Mouse (Mus musculus) embryonic facial prominence, embryonic 12.5 days (tissue): ENCODE measurements around the gene Ado. TPM values are rescaled to one million over a fixed set of nuclear protein-coding genes. Genes with fewer than 3 reads are reported as not detected.
A peak's percentile ranks its signal among the peaks of the same experiment; 100 is the strongest.

Experiments used
- ATAC-seq: fragments of 200-750 bp; cut with Nextera tagmentation; 2 replicates; pipeline ENCODE4 v1.8.0; 2017; ENCODE audit not compliant: insufficient number of reproducible peaks, insufficient read depth, low FRiP score, low TSS enrichment
- H3K27ac ChIP-seq: fragments of 300-500 bp; sonication (generic); 2 replicates; pipeline ENCODE4 v1.5.1; 2016; ENCODE audit warnings: mild to moderate bottlenecking
- H3K27me3 ChIP-seq: fragments of 300-500 bp; sonication (generic); 2 replicates; pipeline ENCODE4 v1.6.1; 2016; ENCODE audit warnings: mild to moderate bottlenecking, moderate library complexity
- H3K36me3 ChIP-seq: fragments of 300-500 bp; sonication (generic); 2 replicates; pipeline ENCODE4 v1.6.1; 2016; ENCODE audit warnings: mild to moderate bottlenecking
- H3K4me1 ChIP-seq: fragments of 300-500 bp; sonication (generic); 2 replicates; pipeline ENCODE4 v1.6.1; 2016
- H3K4me2 ChIP-seq: fragments of 300-500 bp; sonication (generic); replicated peaks from 2 replicates; pipeline ENCODE4 v1.6.1; 2016; ENCODE audit warnings: mild to moderate bottlenecking, moderate library complexity
- H3K4me3 ChIP-seq: fragments of 300-500 bp; sonication (generic); 2 replicates; pipeline ENCODE4 v1.5.1; 2016; ENCODE audit warnings: mild to moderate bottlenecking
- H3K9ac ChIP-seq: fragments of 300-500 bp; sonication (generic); 2 replicates; pipeline ENCODE4 v1.6.1; 2016; ENCODE audit warnings: mild to moderate bottlenecking, moderate library complexity
- H3K9me3 ChIP-seq: fragments of 300-500 bp; sonication (generic); 2 replicates; pipeline ENCODE4 v1.6.1; 2016; ENCODE audit warnings: mild to moderate bottlenecking, moderate library complexity
- WGBS: fragments of 180-500 bp; shearing (Covaris S2); methylation state at CpG from one replicate; pipeline ENCODE4 v1.1.7; 2016; 5-methylcytosine and 5-hydroxymethylcytosine counted together
- polyA plus RNA-seq: library from polyadenylated mRNA; unstranded; fragments of >200 nt; fragmentation: Nextera tagmentation; extraction: Ambion mirVana; gene quantifications from 2 replicates; pipeline ENCODE4 v1.2.1, GENCODE M21; 2016

The Ado gene
- polyA plus RNA-seq, 1 experiment from 2014 or later: 86.5 TPM

GRCm38 (mm10) chr10:67559765-67560394 is 11.1 kb upstream of the Ado start:
- Histone ChIP-seq H3K4me2 (no peak overlapping the region), H3K27me3 (no peaks in the 10 kb centered on the region), H3K27ac (no peak overlapping the region), H3K9me3 (no peaks in the 10 kb centered on the region), H3K4me1 (no peaks in the 10 kb centered on the region), H3K4me3 (no peak overlapping the region), H3K36me3 (no peaks in the 10 kb centered on the region), H3K9ac (no peak overlapping the region)
- 38% methylated on average over 13 of the region's 13 CpGs for WGBS
- ATAC-seq: no peak

GRCm38 (mm10) chr10:67558053-67558452 is 9.3 kb upstream of the Ado start:
- H3K4me2 ChIP-seq: no peak overlapping the region
- H3K9me3 ChIP-seq: no peaks in the 10 kb centered on the region
- no peaks in the 10 kb centered on the region for H3K27me3 ChIP-seq
- H3K9ac ChIP-seq: no peak overlapping the region
- no peak for ATAC-seq
- H3K27ac ChIP-seq: no peak overlapping the region
- 85% methylated on average over 4 of the region's 4 CpGs for WGBS
- H3K36me3 ChIP-seq: no peaks in the 10 kb centered on the region
- H3K4me1 ChIP-seq: no peaks in the 10 kb centered on the region
- H3K4me3 ChIP-seq: no peak overlapping the region

- peak overlapping the region; percentile 96 for H3K27ac ChIP-seq
- peak overlapping the region; percentile 88 for H3K4me2 ChIP-seq
- peak; percentile 68 for ATAC-seq
- 0 out of 2 replicates have a peak, but pooled peaks cover 3% of the 10 kb centered on the region for H3K36me3 ChIP-seq
- peak overlapping the region; percentile 77 for H3K4me3 ChIP-seq
- H3K4me1 ChIP-seq: peaks cover 20% of the 10 kb centered on the region
- H3K9me3 ChIP-seq: no peaks in the 10 kb centered on the region
- H3K27me3 ChIP-seq: no peaks in the 10 kb centered on the region
- WGBS: under 1% methylated on average over 72 of the region's 73 CpGs
- H3K9ac ChIP-seq: peak overlapping the region; percentile 95
Observed at GRCm38 (mm10) chr10:67548261-67548854, 397 bp downstream of the Ado start.

- peak overlapping the region; percentile 88 for H3K4me2 ChIP-seq
- WGBS: under 1% methylated on average over 20 of the region's 20 CpGs
- peaks cover 20% of the 10 kb centered on the region for H3K4me1 ChIP-seq
- ATAC-seq: no peak
- H3K9me3 ChIP-seq: no peaks in the 10 kb centered on the region
- H3K27me3 ChIP-seq: no peaks in the 10 kb centered on the region
- peak overlapping the region; percentile 96; the same call in 1 of the 2 replicates for H3K27ac ChIP-seq
- H3K9ac ChIP-seq: peak overlapping the region; percentile 95
- H3K36me3 ChIP-seq: 0 out of 2 replicates have a peak, but pooled peaks cover 3% of the 10 kb centered on the region
- H3K4me3 ChIP-seq: peak overlapping the region; percentile 77
Observed at GRCm38 (mm10) chr10:67547850-67548260, 900 bp downstream of the Ado start.

- H3K36me3 ChIP-seq: no peaks in the 10 kb centered on the region
- H3K9me3 ChIP-seq: no peaks in the 10 kb centered on the region
- peak overlapping the region; percentile 1; the same call in 1 of the 2 replicates for H3K4me3 ChIP-seq
- ATAC-seq: no peak
- H3K4me1 ChIP-seq: peaks cover 23% of the 10 kb centered on the region
- WGBS: 7% methylated on average over 19 of the region's 19 CpGs
- no peak overlapping the region for H3K27ac ChIP-seq
- peak overlapping the region; percentile 9; the same call in 1 of the 2 replicates for H3K4me2 ChIP-seq
- H3K27me3 ChIP-seq: peaks cover 54% of the 10 kb centered on the region
- no peak overlapping the region for H3K9ac ChIP-seq
Observed at GRCm38 (mm10) chr10:67540591-67540990, 8.2 kb downstream of the Ado start.

- peak overlapping the region; percentile 54 for H3K4me3 ChIP-seq
- 0 out of 2 replicates have a peak overlapping the region, but pooled peaks have one; percentile 98 for H3K4me2 ChIP-seq
- no peak for ATAC-seq
- H3K4me1 ChIP-seq: peaks cover 31% of the 10 kb centered on the region
- H3K9me3 ChIP-seq: no peaks in the 10 kb centered on the region
- peaks cover 66% of the 10 kb centered on the region for H3K27me3 ChIP-seq
- no peaks in the 10 kb centered on the region for H3K36me3 ChIP-seq
- no peak overlapping the region for H3K9ac ChIP-seq
- WGBS: 32% methylated on average over 6 of the region's 6 CpGs
- no peak overlapping the region for H3K27ac ChIP-seq
Observed at GRCm38 (mm10) chr10:67539401-67539730, 9.4 kb downstream of the Ado start.

- H3K9me3 ChIP-seq: no peaks in the 10 kb centered on the region
- H3K4me2 ChIP-seq: peak overlapping the region; percentile 98
- H3K4me3 ChIP-seq: peak overlapping the region; percentile 54
- ATAC-seq: no peak
- H3K36me3 ChIP-seq: no peaks in the 10 kb centered on the region
- H3K9ac ChIP-seq: no peak overlapping the region; the same call in 1 of the 2 replicates
- H3K4me1 ChIP-seq: peaks cover 31% of the 10 kb centered on the region
- H3K27me3 ChIP-seq: peaks cover 72% of the 10 kb centered on the region
- no peak overlapping the region for H3K27ac ChIP-seq
- 2% methylated on average over 50 of the region's 50 CpGs for WGBS
Observed at GRCm38 (mm10) chr10:67538585-67539400, 10.0 kb downstream of the Ado start.

GRCm38 (mm10) chr10:67538106-67538505 is 10.6 kb downstream of the Ado start:
- H3K4me2 ChIP-seq: peak overlapping the region; percentile 98
- ATAC-seq: no peak
- H3K36me3 ChIP-seq: no peaks in the 10 kb centered on the region
- peaks cover 79% of the 10 kb centered on the region for H3K27me3 ChIP-seq
- H3K9me3 ChIP-seq: no peaks in the 10 kb centered on the region
- peak overlapping the region; percentile 54 for H3K4me3 ChIP-seq
- WGBS: 1% methylated on average over 19 of the region's 19 CpGs
- peaks cover 31% of the 10 kb centered on the region for H3K4me1 ChIP-seq
- no peak overlapping the region for H3K27ac ChIP-seq
- no peak overlapping the region for H3K9ac ChIP-seq

GRCm38 (mm10) chr10:67537151-67537994 is 11.4 kb downstream of the Ado start:
- WGBS: under 1% methylated on average over 51 of the region's 51 CpGs
- ATAC-seq: peak; percentile 74
- peaks cover 84% of the 10 kb centered on the region for H3K27me3 ChIP-seq
- no peaks in the 10 kb centered on the region for H3K9me3 ChIP-seq
- H3K27ac ChIP-seq: no peak overlapping the region
- peak overlapping the region; percentile 54 for H3K4me3 ChIP-seq
- H3K36me3 ChIP-seq: no peaks in the 10 kb centered on the region
- H3K4me1 ChIP-seq: peaks cover 31% of the 10 kb centered on the region
- peak overlapping the region; percentile 98 for H3K4me2 ChIP-seq
- H3K9ac ChIP-seq: peak overlapping the region; percentile 35

- Histone ChIP-seq H3K9me3 (no peaks in the 10 kb centered on the region), H3K27me3 (peaks cover 81% of the 10 kb centered on the region), H3K27ac (no peak overlapping the region), H3K4me2 (peak overlapping the region; percentile 98), H3K4me3 (peak overlapping the region; percentile 54), H3K36me3 (no peaks in the 10 kb centered on the region), H3K4me1 (peaks cover 31% of the 10 kb centered on the region), H3K9ac (peak overlapping the region; percentile 35)
- ATAC-seq: peak; percentile 50; the same call in 1 of the 2 replicates
- under 1% methylated on average over 20 of the region's 32 CpGs for WGBS
Observed at GRCm38 (mm10) chr10:67536621-67537141, 12.1 kb downstream of the Ado start.

GRCm38 (mm10) chr10:67535972-67536371 is 12.8 kb downstream of the Ado start:
- peak overlapping the region; percentile 54 for H3K4me3 ChIP-seq
- under 1% methylated on average over 35 of the region's 35 CpGs for WGBS
- ATAC-seq: no peak
- H3K4me1 ChIP-seq: peaks cover 31% of the 10 kb centered on the region
- H3K9me3 ChIP-seq: no peaks in the 10 kb centered on the region
- no peaks in the 10 kb centered on the region for H3K36me3 ChIP-seq
- H3K27me3 ChIP-seq: peaks cover 78% of the 10 kb centered on the region
- H3K4me2 ChIP-seq: peak overlapping the region; percentile 98
- H3K9ac ChIP-seq: 0 out of 2 replicates have a peak overlapping the region, but pooled peaks have one; percentile 24
- no peak overlapping the region for H3K27ac ChIP-seq
